10 mouse cellular contexts compared by ENCODE assay signal in genomic region chr14:49525931-49526291, GRCm38 (mm10). TPM values are rescaled to one million over a fixed set of nuclear protein-coding genes. Genes with fewer than 3 reads are reported as not detected.
A peak's percentile ranks its signal among the peaks of the same experiment; 100 is the strongest.
DNase-seq lines count a peak whose midpoint lies in the region; ATAC-seq lines count a peak whose summit lies in the region.
"Had no signal": no experiment of that assay in that cellular context is flagged by ENCODE, and none has a peak within 500 bp of the region (broad histone marks: within the 10 kb centered on the region; RNA-seq: fewer than 3 reads in every experiment).

Gene Slc35f4 (minus strand): TSS chr14:49526046.

- no peak for ATAC-seq in heart, embryonic 16.5 days (replicated peaks; ENCODE audit: extremely low read depth, insufficient read depth, low FRiP score)
- ATAC-seq in embryonic facial prominence, embryonic 11.5 days (replicated peaks; ENCODE audit: insufficient number of reproducible peaks, low FRiP score, low TSS enrichment, low read depth): no peak
- peak; percentile 78 for ATAC-seq in hindbrain, embryonic 16.5 days
- no peak for ATAC-seq in midbrain, embryonic 11.5 days (ENCODE audit: low FRiP score)

- 15% methylated on average over 6 of the region's 6 CpGs for WGBS in heart, embryonic 16.5 days
- 7% methylated on average over 6 of the region's 6 CpGs for WGBS in embryonic facial prominence, embryonic 11.5 days
- WGBS in hindbrain, embryonic 16.5 days: 5% methylated on average over 6 of the region's 6 CpGs
- WGBS in midbrain, embryonic 11.5 days: 8% methylated on average over 6 of the region's 6 CpGs

- no peaks in the 10 kb centered on the region for H3K9me3 ChIP-seq in heart, embryonic 16.5 days (replicated peaks; ENCODE audit: control insufficient read depth, low read length)
- H3K9me3 ChIP-seq in embryonic facial prominence, embryonic 11.5 days (replicated peaks; ENCODE audit: control insufficient read depth, low read length): no peaks in the 10 kb centered on the region
- no peaks in the 10 kb centered on the region for H3K9me3 ChIP-seq in hindbrain, embryonic 16.5 days (ENCODE audit: control insufficient read depth, low read length)
- no peaks in the 10 kb centered on the region for H3K9me3 ChIP-seq in midbrain, embryonic 11.5 days (ENCODE audit: control insufficient read depth, low read length)

- peak within 1 kb of the TSS; percentile 78 for H3K4me2 ChIP-seq in heart, embryonic 16.5 days (ENCODE audit: low read depth, low read length)
- peak within 1 kb of the TSS; percentile 67 for H3K4me2 ChIP-seq in embryonic facial prominence, embryonic 11.5 days (ENCODE audit: low read depth, low read length)
- peak within 1 kb of the TSS; percentile 63 for H3K4me2 ChIP-seq in hindbrain, embryonic 16.5 days (ENCODE audit: low read length)
- peak within 1 kb of the TSS; percentile 93 for H3K4me2 ChIP-seq in midbrain, embryonic 11.5 days

- no peak for DNase-seq in heart, adult 18-20 months
- no peak for DNase-seq in embryonic facial prominence, embryonic 11.5 days (ENCODE audit: low spot score)
- no peak for DNase-seq in midbrain, embryonic 11.5 days (ENCODE audit: low spot score, missing footprints)
- DNase-seq in gastrocnemius, postnatal 10 days: no peak
- no peak for DNase-seq in kidney, postnatal 36 days
- no peak for DNase-seq in frontal cortex, postnatal 25 days (ENCODE audit: low spot score in 2 of 2)

- H3K4me3 ChIP-seq in heart, embryonic 16.5 days (ENCODE audit: low read length): peak within 1 kb of the TSS; percentile 44
- H3K4me3 ChIP-seq in embryonic facial prominence, embryonic 11.5 days (ENCODE audit: low read depth, low read length): peak within 1 kb of the TSS; percentile 26
- H3K4me3 ChIP-seq in hindbrain, embryonic 16.5 days (ENCODE audit: low read length): peak within 1 kb of the TSS; percentile 66
- H3K4me3 ChIP-seq in midbrain, embryonic 11.5 days (ENCODE audit: low read depth, low read length): peak within 1 kb of the TSS; percentile 42

- no peak within 1 kb of the TSS for H3K9ac ChIP-seq in heart, embryonic 16.5 days (ENCODE audit: low read length)
- no peak within 1 kb of the TSS for H3K9ac ChIP-seq in embryonic facial prominence, embryonic 11.5 days (replicated peaks; ENCODE audit: low read length)
- H3K9ac ChIP-seq in hindbrain, embryonic 16.5 days (ENCODE audit: low read depth, low read length): peak within 1 kb of the TSS; percentile 74
- H3K9ac ChIP-seq in midbrain, embryonic 11.5 days (ENCODE audit: low read length): peak within 1 kb of the TSS; percentile 42
- H3K9ac ChIP-seq: liver, embryonic 14.5 days had no signal

- H3K27me3 ChIP-seq in heart, embryonic 16.5 days (ENCODE audit: control insufficient read depth, insufficient read depth, low read length): peaks cover 10% of the 10 kb centered on the region
- H3K27me3 ChIP-seq in embryonic facial prominence, embryonic 11.5 days (ENCODE audit: control insufficient read depth, insufficient read depth, low read length): peaks cover 7% of the 10 kb centered on the region; the same call in 1 of the 2 replicates
- no peaks in the 10 kb centered on the region for H3K27me3 ChIP-seq in hindbrain, embryonic 16.5 days (replicated peaks; ENCODE audit: control insufficient read depth, insufficient read depth, low read length)
- H3K27me3 ChIP-seq in midbrain, embryonic 11.5 days (ENCODE audit: control insufficient read depth, insufficient read depth, low read length): peaks cover 6% of the 10 kb centered on the region; the same call in 1 of the 2 replicates

- no peaks in the 10 kb centered on the region for H3K36me3 ChIP-seq in heart, embryonic 16.5 days (ENCODE audit: control insufficient read depth, insufficient read depth)
- no peaks in the 10 kb centered on the region for H3K36me3 ChIP-seq in embryonic facial prominence, embryonic 11.5 days (replicated peaks; ENCODE audit: control insufficient read depth, insufficient read depth, low read depth, low read length)
- H3K36me3 ChIP-seq in hindbrain, embryonic 16.5 days (ENCODE audit: control insufficient read depth, insufficient read depth, low read length): no peaks in the 10 kb centered on the region
- H3K36me3 ChIP-seq in midbrain, embryonic 11.5 days (ENCODE audit: control insufficient read depth, insufficient read depth, low read length): no peaks in the 10 kb centered on the region
- H3K36me3 ChIP-seq: G1E had no signal

- no peak within 1 kb of the TSS for H3K27ac ChIP-seq in heart, embryonic 16.5 days (ENCODE audit: low read length)
- H3K27ac ChIP-seq in embryonic facial prominence, embryonic 11.5 days (replicated peaks; ENCODE audit: low read depth, low read length): no peak within 1 kb of the TSS
- peak within 1 kb of the TSS; percentile 77 for H3K27ac ChIP-seq in hindbrain, embryonic 16.5 days (ENCODE audit: low read depth, low read length)
- no peak within 1 kb of the TSS for H3K27ac ChIP-seq in midbrain, embryonic 11.5 days (ENCODE audit: low read depth, low read length)
- H3K27ac ChIP-seq: liver, embryonic 14.5 days had no signal

- peaks cover 2% of the 10 kb centered on the region; the same call in 1 of the 2 replicates for H3K4me1 ChIP-seq in heart, embryonic 16.5 days (ENCODE audit: control insufficient read depth, insufficient read depth, low read length)
- peaks cover 3% of the 10 kb centered on the region; the same call in 1 of the 2 replicates for H3K4me1 ChIP-seq in embryonic facial prominence, embryonic 11.5 days (ENCODE audit: control insufficient read depth, insufficient read depth, low read length)
- no peaks in the 10 kb centered on the region for H3K4me1 ChIP-seq in hindbrain, embryonic 16.5 days (ENCODE audit: control insufficient read depth, insufficient read depth, low read depth, low read length)
- 0 out of 2 replicates have a peak, but pooled peaks cover 2% of the 10 kb centered on the region for H3K4me1 ChIP-seq in midbrain, embryonic 11.5 days (ENCODE audit: control insufficient read depth, insufficient read depth, low read length)

RNA-seq across cellular contexts. Expression of gene Slc35f4, which starts in this region (rescaled TPM):
- polyA plus RNA-seq in heart, embryonic 16.5 days (2015; fragmentation: Nextera tagmentation; extraction: Ambion mirVana): 0.07 and 0.16 TPM in 2 replicates
- not detected for total RNA-seq in heart, adult 18-20 months (2021)
- not detected in 2 replicates for polyA plus RNA-seq in embryonic facial prominence, embryonic 11.5 days (2014; fragmentation: Nextera tagmentation; extraction: Ambion mirVana)
- 24.2 and 29.5 TPM in 2 replicates for polyA plus RNA-seq in hindbrain, embryonic 16.5 days (2015; fragmentation: Nextera tagmentation; extraction: Ambion mirVana)
- polyA plus RNA-seq in midbrain, embryonic 11.5 days (2014; fragmentation: Nextera tagmentation; extraction: Ambion mirVana): 0.49 and 0.68 TPM in 2 replicates
- not detected for total RNA-seq in gastrocnemius, postnatal 10 days (2021)
- polyA plus RNA-seq: G1E; liver, embryonic 14.5 days had no signal

Comparison
In these comparisons a context has a peak if more than half of its experiments do, and no peak if none do; other contexts are left out.
1. RNA of gene Slc35f4 (polyA plus RNA-seq): 24.2 to 29.5 TPM in hindbrain, embryonic 16.5 days; 0.49 to 0.68 TPM in midbrain, embryonic 11.5 days, 0.07 to 0.16 TPM in heart, embryonic 16.5 days and not detected in embryonic facial prominence, embryonic 11.5 days; every median in the first group is over 10 times any median in the second.
2. H3K9ac ChIP-seq: peak in hindbrain, embryonic 16.5 days (single experiment) and midbrain, embryonic 11.5 days (single experiment); none in heart, embryonic 16.5 days (single experiment) and embryonic facial prominence, embryonic 11.5 days (single experiment).
3. Peak in every context shown above with its lines, with median percentiles within 50 percentile points of each other: H3K4me2 ChIP-seq and H3K4me3 ChIP-seq.